In the genomic region with DNA sequence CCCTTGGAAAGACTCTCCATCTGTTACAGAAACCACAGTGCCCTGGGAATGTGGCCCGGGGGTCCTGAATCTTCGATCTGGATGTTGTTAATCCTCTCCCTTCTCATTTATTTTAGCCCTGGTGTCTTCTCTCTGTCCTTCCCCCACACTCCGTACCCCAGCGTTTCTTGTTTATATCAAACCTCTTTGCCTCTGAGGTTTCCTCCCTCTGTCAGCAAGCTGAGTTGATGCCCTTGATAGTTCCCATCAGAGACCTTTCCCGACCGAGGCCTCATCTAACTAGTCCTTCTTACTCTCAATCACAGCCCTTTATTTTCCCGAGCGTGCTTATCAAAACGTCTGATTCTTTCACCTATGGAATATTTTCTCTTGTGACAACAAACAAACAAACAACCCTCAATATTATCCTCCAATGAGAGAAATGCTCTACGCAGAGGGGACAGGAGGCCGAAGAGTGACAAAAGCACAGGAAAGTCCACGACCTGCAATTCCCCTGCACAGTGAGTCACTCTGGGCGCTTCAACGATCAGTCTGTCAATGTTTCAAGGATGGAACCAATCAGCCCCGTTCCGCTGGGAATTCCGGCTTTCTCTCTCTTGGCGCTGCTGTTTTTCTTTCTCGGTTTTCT, we compare ENCODE assay signal across 8 mouse cellular contexts. TPM values are rescaled to one million over a fixed set of nuclear protein-coding genes. Genes with fewer than 3 reads are reported as not detected.
A peak's percentile ranks its signal among the peaks of the same experiment; 100 is the strongest.
DNase-seq lines count a peak whose midpoint lies in the region; ATAC-seq and TF ChIP-seq lines count a peak whose summit lies in the region.

No protein-coding gene starts in this region.

- intact Hi-C loops in left cerebral cortex, postnatal 4 days (cut with DNase I): no loop called here

- DNase-seq in frontal cortex, postnatal 36 days (ENCODE audit: low spot score in 2 of 2): no peak
- DNase-seq in forebrain, embryonic 11.5 days (ENCODE audit: low spot score): no peak
- DNase-seq in left cerebral cortex, postnatal 4 days: no peak
- no peak for DNase-seq in kidney, postnatal 25 days
- no peak for DNase-seq in testis, postnatal 10 days (ENCODE audit: low spot score)

- H3K4me3 ChIP-seq in C2C12 (ENCODE audit: insufficient read depth, poor library complexity, severe bottlenecking): peak overlapping the region; percentile 93
- H3K4me3 ChIP-seq in forebrain, embryonic 11.5 days (ENCODE audit: low read depth, low read length): peak overlapping the region; percentile 69
- H3K4me3 ChIP-seq in liver, embryonic 12.5 days: peak overlapping the region; percentile 92

- peak; percentile 15; the same call in 1 of the 2 replicates for ATAC-seq in frontal cortex, adult (ENCODE audit: low TSS enrichment)
- peak; percentile 9; the same call in 1 of the 2 replicates for ATAC-seq in forebrain, embryonic 11.5 days (replicated peaks; ENCODE audit: low FRiP score)
- peak; percentile 5 for ATAC-seq in liver, embryonic 12.5 days

- H3K4me2 ChIP-seq in forebrain, embryonic 11.5 days (ENCODE audit: low read depth, low read length, severe bottlenecking): peak overlapping the region; percentile 98
- H3K4me2 ChIP-seq in liver, embryonic 12.5 days: peak overlapping the region; percentile 91

- WGBS in forebrain, embryonic 11.5 days: 2% methylated on average over 19 of the region's 19 CpGs
- WGBS in liver, embryonic 12.5 days (ENCODE audit: insufficient replicate concordance): 3% methylated on average over 19 of the region's 19 CpGs

- H3K27me3 ChIP-seq in C2C12 (ENCODE audit: control insufficient read depth, insufficient read depth, insufficient read length): no peaks in the 10 kb centered on the region
- H3K27me3 ChIP-seq in forebrain, embryonic 11.5 days (ENCODE audit: control insufficient read depth, insufficient read depth, low read length): no peaks in the 10 kb centered on the region
- no peaks in the 10 kb centered on the region for H3K27me3 ChIP-seq in liver, embryonic 12.5 days (replicated peaks)

- H3K36me3 ChIP-seq in C2C12 (ENCODE audit: control insufficient read depth, insufficient read depth): peaks cover 6% of the 10 kb centered on the region
- no peaks in the 10 kb centered on the region; the same call in 1 of the 2 replicates for H3K36me3 ChIP-seq in forebrain, embryonic 11.5 days (ENCODE audit: control insufficient read depth, insufficient read depth, low read length)
- H3K36me3 ChIP-seq in liver, embryonic 12.5 days: peaks cover 7% of the 10 kb centered on the region; the same call in 1 of the 2 replicates

- peaks cover 9% of the 10 kb centered on the region for H3K79me2 ChIP-seq in C2C12 (ENCODE audit: control insufficient read depth, insufficient read depth)

- TF ChIP-seq CTCF in C2C12 (IDR thresholded peaks at IDR 0.05; ENCODE audit: control insufficient read depth, insufficient read depth, insufficient read length): no peak

- no peaks in the 10 kb centered on the region for H3K79me3 ChIP-seq in C2C12 (ENCODE audit: low read depth)

- no peaks in the 10 kb centered on the region for H3K9me3 ChIP-seq in forebrain, embryonic 11.5 days (ENCODE audit: control insufficient read depth, low read length)
- no peaks in the 10 kb centered on the region for H3K9me3 ChIP-seq in liver, embryonic 12.5 days (replicated peaks)

- peak overlapping the region; percentile 67 for H3K9ac ChIP-seq in forebrain, embryonic 11.5 days (ENCODE audit: low read length)
- peak overlapping the region; percentile 78 for H3K9ac ChIP-seq in liver, embryonic 12.5 days

- peaks cover 12% of the 10 kb centered on the region for H3K4me1 ChIP-seq in forebrain, embryonic 11.5 days (replicated peaks; ENCODE audit: control insufficient read depth, insufficient read depth, low read length)
- H3K4me1 ChIP-seq in liver, embryonic 12.5 days: peaks cover 34% of the 10 kb centered on the region

- peak overlapping the region; percentile 75 for H3K27ac ChIP-seq in forebrain, embryonic 11.5 days (ENCODE audit: low read depth, low read length)
- peak overlapping the region; percentile 85 for H3K27ac ChIP-seq in liver, embryonic 12.5 days

- peak overlapping the region; percentile 64 for H3ac ChIP-seq in C2C12 (ENCODE audit: control insufficient read depth, insufficient read length, low read depth)

TF ChIP-seq in C2C12, 6 proteins besides CTCF, POLR2A, EP300 and RAD21:
- TF ChIP-seq MYOG (IDR thresholded peaks at IDR 0.05; ENCODE audit: control insufficient read depth, extremely low read depth, insufficient read length) (no peak), MAX (IDR thresholded peaks at IDR 0.05) (no peak), USF1 (IDR thresholded peaks at IDR 0.05; ENCODE audit: low read depth) (no peak), MYOD1 (IDR thresholded peaks at IDR 0.05; ENCODE audit: control insufficient read depth, insufficient read length, low read depth) (no peak), FOSL1 (IDR thresholded peaks at IDR 0.05; ENCODE audit: insufficient read depth, low read length, poor library complexity, severe bottlenecking) (no peak), CEBPB (IDR thresholded peaks at IDR 0.05; ENCODE audit: low read depth) (no peak)
TF ChIP-seq in C2C12: peak in this region for 0.

RNA-seq across cellular contexts. Expression of gene Borcs6, which starts 0.7 kb away (rescaled TPM):
- polyA plus RNA-seq in C2C12 (2012; fragmentation: generic; extraction: Trizol): 14.3 TPM
- polyA plus RNA-seq in forebrain, embryonic 11.5 days (2014; fragmentation: Nextera tagmentation; extraction: Ambion mirVana): 7.9 and 9.2 TPM in 2 replicates
- 5.3 and 6.1 TPM in 2 replicates for polyA plus RNA-seq in liver, embryonic 12.5 days (2016; fragmentation: Nextera tagmentation; extraction: Ambion mirVana)
- 10 to 100 TPM; 23.8 to 25.2 TPM for total RNA-seq in left cerebral cortex, postnatal 4 days (2021)

RNA-seq across cellular contexts. Expression of gene Tmem107, which starts 11.8 kb away (rescaled TPM):
- polyA plus RNA-seq in C2C12 (2012; fragmentation: generic; extraction: Trizol): 41.9 TPM
- polyA plus RNA-seq in forebrain, embryonic 11.5 days (2014; fragmentation: Nextera tagmentation; extraction: Ambion mirVana): 60.3 and 60.6 TPM in 2 replicates
- polyA plus RNA-seq in liver, embryonic 12.5 days (2016; fragmentation: Nextera tagmentation; extraction: Ambion mirVana): 32.0 and 34.8 TPM in 2 replicates
- total RNA-seq in left cerebral cortex, postnatal 4 days (2021): 10 to 100 TPM; 13.9 to 14.8 TPM

RNA-seq across cellular contexts. Expression of gene Aurkb, which starts 13.4 kb away (rescaled TPM):
- polyA plus RNA-seq in C2C12 (2012; fragmentation: generic; extraction: Trizol): 76.6 TPM
- polyA plus RNA-seq in forebrain, embryonic 11.5 days (2014; fragmentation: Nextera tagmentation; extraction: Ambion mirVana): 199 and 209 TPM in 2 replicates
- 142 TPM in 2 replicates for polyA plus RNA-seq in liver, embryonic 12.5 days (2016; fragmentation: Nextera tagmentation; extraction: Ambion mirVana)
- total RNA-seq in left cerebral cortex, postnatal 4 days (2021): 1 to 10 TPM; 8.2 to 10.0 TPM

RNA-seq across cellular contexts. Expression of gene Vamp2, which starts 29.4 kb away (rescaled TPM):
- 20.9 TPM for polyA plus RNA-seq in C2C12 (2012; fragmentation: generic; extraction: Trizol)
- polyA plus RNA-seq in forebrain, embryonic 11.5 days (2014; fragmentation: Nextera tagmentation; extraction: Ambion mirVana): 95.9 and 98.4 TPM in 2 replicates
- 26.3 and 27.5 TPM in 2 replicates for polyA plus RNA-seq in liver, embryonic 12.5 days (2016; fragmentation: Nextera tagmentation; extraction: Ambion mirVana)
- total RNA-seq in left cerebral cortex, postnatal 4 days (2021): 100 to 1,000 TPM; 579 to 594 TPM

RNA-seq across cellular contexts. Expression of gene Per1, which starts 36.2 kb away (rescaled TPM):
- polyA plus RNA-seq in C2C12 (2012; fragmentation: generic; extraction: Trizol): 4.5 TPM
- polyA plus RNA-seq in forebrain, embryonic 11.5 days (2014; fragmentation: Nextera tagmentation; extraction: Ambion mirVana): 8.2 and 10.0 TPM in 2 replicates
- 2.5 and 4.0 TPM in 2 replicates for polyA plus RNA-seq in liver, embryonic 12.5 days (2016; fragmentation: Nextera tagmentation; extraction: Ambion mirVana)
- total RNA-seq in left cerebral cortex, postnatal 4 days (2021): 10 to 100 TPM; 52.8 to 58.0 TPM
